Mouse (Mus musculus) megakaryocyte progenitor cell, adult 5-6 weeks (primary cell): ENCODE measurements around the gene Ginm1. TPM values are rescaled to one million over a fixed set of nuclear protein-coding genes. Genes with fewer than 3 reads are reported as not detected.
A peak's percentile ranks its signal among the peaks of the same experiment; 100 is the strongest.

Experiments used
- ATAC-seq: replicated peaks from 2 replicates; pipeline ENCODE4 v1.8.0; 2016; ENCODE audit warnings: mild to moderate bottlenecking, moderate TSS enrichment, inconsistent platforms; ENCODE audit not compliant: poor library complexity
- total RNA-seq, 2 experiments: library from RNA; stranded (forward) in 1 of 2; stranded (reverse) in 1 of 2; fragments of 157-497, 149-512 nt in 1 of 2; fragments of 200-1000 nt in 1 of 2; gene quantifications; 2 replicates each; pipeline versions ENCODE4 v1.2.3 to v1.2.4; 2015 to 2017

Ginm1 gene
- total RNA-seq (2015) (34.2 and 39.8 TPM in 2 replicates), total RNA-seq (2017) (35.7 and 48.8 TPM in 2 replicates)

DNA sequence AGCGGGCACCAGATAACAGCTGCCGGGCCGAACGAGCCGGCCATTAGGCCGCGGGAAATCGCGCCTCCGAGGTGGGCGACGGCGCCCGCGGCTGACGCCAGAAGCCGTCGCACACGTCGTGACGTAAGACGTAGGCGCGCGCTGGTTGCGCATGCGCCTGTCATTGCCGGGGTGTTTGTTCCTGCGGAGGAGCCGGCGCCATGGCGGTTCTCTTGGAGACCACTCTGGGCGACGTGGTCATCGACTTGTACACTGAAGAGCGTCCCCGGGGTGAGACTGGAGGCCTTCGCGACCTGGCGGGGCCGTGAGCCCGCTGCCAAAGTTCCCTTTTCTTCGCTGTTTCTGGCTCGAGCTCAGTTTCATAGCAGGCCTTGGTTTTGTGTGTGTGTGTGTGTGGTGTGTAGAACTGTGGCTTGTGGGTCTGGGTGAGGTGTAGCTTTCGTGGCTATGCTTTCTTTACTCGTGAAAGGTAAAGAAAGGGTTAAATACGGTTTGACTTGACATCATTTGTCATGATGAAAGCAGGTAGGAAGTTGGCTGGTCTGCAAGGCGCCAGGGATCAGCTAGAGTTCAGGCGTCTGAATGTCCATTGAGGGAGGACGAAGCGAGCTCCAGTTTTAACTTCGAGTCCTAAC, at the start of gene Ginm1, which contains the start of gene Ppil4:
Gene Ginm1, minus strand, starts transcription at position 74 of the 635 bp plus-strand sequence.
Gene Ppil4, plus strand, starts transcription at position 141 of the 635 bp plus-strand sequence.
- peak; percentile 99 for ATAC-seq

GRCm38 (mm10) chr10:7841571-7842080, 49.0 kb upstream of the Ginm1 start:
- peak; percentile 93 for ATAC-seq

DNA sequence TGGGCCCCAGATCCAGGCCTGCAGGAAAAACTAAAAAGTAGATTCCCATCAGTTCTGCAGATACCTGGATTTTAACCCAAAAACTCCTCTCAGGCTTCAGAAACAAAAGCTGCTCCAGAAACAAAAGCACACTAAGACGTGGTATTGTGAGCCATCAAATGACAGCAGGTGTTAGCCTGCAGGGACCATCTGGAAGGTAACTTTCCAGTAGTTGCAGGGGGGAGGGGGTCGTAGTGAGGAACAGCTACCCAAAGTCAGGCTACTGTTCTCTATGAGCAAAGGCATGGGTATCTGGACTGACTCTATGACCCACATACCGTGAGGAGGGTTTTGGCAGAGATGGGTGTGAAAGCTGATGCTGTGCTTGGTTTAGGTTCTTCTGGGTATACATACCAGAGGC, 48.2 kb upstream of the Ginm1 start:
- ATAC-seq: no peak

- ATAC-seq: no peak
Measured at GRCm38 (mm10) chr10:7840353-7840733, 47.7 kb upstream of the Ginm1 start.

DNA sequence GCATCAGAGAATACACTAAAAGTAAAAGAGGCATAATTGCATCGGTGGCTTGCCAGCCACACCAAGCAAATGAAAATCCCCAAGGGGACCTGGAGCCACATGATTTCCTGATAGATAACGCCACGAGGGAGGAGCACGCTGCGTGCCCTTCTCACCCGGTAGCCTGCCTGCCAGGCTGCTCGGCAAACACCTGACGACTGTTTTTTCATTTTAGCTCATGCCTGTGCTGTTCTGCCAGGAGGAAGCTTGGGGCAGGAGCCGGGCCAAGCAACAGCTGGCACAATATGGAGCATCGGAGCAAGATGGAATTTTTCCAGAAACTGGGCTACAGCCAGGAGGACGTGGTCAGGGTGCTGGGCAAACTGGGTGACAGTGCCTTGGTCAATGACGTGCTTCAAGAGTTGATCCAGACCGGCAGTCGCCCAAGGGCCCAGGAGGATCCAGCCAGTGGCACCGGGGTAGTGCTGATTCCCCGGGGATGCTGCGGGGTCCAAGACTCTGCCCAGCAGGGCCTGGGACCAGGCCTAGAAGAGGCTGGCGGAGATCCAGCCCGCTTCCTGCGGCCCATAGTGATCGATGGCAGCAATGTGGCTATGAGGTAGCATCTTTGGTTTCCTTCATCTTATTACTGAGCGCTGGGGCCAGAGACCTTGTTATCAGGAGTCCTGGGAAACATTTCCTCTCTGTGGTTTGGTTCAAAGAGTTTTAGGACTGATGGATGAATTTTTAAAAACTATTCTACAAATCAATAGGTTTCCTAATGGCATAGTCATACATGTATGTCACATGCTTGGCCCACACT, 47.1 kb upstream of the Ginm1 start:
- ATAC-seq: 0 out of 2 replicates have a peak, but pooled peaks have one; percentile 7

DNA sequence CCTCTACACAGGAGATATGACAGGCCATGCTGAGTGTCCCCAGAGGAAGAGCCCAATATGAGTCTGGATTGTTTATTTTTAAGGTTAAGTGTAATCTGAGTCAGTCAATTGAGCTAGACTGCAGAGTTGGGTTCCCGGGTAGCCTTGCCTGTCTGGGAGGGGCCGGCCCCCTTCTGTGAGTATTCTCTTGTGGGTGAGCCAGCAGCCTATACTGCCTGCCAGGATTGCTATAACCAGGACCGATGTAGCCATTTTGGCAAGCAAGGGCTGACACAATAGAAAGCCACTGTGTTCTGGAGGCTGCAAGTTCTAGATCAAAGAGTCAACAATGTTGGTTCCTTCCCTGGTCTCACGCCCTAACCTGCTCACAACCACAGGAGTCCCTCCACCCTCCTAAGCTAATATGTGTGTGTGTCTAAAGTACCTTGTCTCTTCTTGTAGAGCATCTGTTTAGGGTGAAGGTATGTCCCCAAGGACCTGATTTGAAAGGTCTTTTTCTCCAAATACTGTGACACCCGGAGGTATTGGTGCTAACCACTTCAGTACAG, 46.3 kb upstream of the Ginm1 start:
- ATAC-seq: no peak

DNA sequence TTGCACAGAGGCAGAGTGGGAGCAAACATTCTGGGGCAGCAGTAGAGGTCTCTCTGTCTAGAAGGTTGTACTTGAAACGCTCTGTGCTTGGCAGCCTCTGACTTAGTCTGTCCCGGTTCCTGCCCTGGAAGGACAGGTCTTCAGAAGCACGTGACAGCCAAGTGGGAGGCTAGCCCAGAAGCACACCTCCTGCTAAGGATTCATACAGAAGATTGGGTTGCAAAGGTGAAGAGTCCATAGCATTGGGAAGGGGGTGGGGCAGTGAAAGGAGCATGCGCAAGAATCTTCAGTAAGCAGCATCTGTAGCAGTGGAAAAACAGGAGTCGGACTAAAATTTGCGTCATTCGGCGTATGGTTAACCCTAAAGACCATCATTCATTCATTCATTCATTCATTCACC, 45.4 kb upstream of the Ginm1 start:
- no peak for ATAC-seq

- no peak for ATAC-seq
Measured at GRCm38 (mm10) chr10:7837446-7837845, 44.8 kb upstream of the Ginm1 start.

DNA sequence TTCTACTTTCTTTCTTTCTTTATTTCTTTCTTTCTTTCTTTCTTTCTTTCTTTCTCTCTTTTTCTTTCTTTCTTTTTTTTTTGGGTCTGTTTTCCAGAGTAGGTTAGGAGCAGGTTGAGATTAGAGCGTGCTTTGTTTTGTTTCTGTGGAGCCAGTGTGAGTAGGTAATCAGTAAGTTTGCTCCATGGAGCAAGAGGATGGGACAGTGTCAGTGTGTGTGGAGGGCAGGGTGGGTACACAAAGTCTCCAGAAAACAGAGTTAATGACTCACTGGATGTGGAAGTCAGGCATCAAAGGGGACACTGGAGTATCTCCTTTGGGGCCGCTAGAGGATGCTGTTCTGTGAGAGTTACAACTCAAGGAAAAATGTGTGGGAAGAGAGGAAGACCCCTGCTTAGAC, 44.3 kb upstream of the Ginm1 start:
- ATAC-seq: no peak

DNA sequence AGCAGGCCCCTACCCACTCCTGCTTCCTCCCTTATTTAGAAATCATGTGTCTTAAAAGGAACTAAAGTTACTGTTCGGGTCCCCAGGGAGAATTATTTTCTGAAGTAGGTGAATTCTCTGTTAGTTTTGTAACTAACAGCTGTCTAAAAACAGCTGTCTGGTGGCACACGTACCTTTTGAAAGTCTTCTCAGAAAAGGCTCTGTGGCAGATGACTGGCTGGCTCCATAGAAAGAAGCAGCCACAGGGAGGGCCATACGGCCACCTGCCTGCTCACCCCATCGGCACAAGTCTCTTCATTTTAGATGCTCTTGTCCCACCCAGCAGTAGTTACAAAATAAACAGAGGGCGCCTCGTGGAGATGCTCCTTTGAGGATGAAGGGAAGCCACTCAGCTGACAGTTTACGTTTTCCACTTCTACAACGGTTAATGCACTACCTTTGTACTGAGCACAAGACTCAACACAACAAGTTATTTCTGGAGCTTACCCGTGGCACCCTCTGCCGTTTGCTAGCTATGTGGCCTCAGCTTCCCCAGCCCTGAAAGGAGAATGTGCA, 42.1 kb upstream of the Ginm1 start:
- ATAC-seq: no peak

- peak; percentile 38 for ATAC-seq
Measured at GRCm38 (mm10) chr10:7833377-7834165, 40.9 kb upstream of the Ginm1 start.

- ATAC-seq: peak; percentile 58
Measured at GRCm38 (mm10) chr10:7832171-7832676, 39.6 kb upstream of the Ginm1 start, which contains the start of gene Zc3h12d. Zc3h12d (plus strand) TSS chr10:7832470.

- no peak for ATAC-seq
Measured at GRCm38 (mm10) chr10:7826106-7826505, 33.5 kb upstream of the Ginm1 start.

- 0 out of 2 replicates have a peak, but pooled peaks have one; percentile 29 for ATAC-seq
Measured at GRCm38 (mm10) chr10:7825281-7825665, 32.6 kb upstream of the Ginm1 start.

GRCm38 (mm10) chr10:7824663-7825280, 32.1 kb upstream of the Ginm1 start:
- no peak for ATAC-seq

- no peak for ATAC-seq
Measured at GRCm38 (mm10) chr10:7821981-7822380, 29.4 kb upstream of the Ginm1 start.

- ATAC-seq: no peak
Measured at GRCm38 (mm10) chr10:7820171-7820570, 27.5 kb upstream of the Ginm1 start.

GRCm38 (mm10) chr10:7819603-7820002, 27.0 kb upstream of the Ginm1 start:
- ATAC-seq: no peak

DNA sequence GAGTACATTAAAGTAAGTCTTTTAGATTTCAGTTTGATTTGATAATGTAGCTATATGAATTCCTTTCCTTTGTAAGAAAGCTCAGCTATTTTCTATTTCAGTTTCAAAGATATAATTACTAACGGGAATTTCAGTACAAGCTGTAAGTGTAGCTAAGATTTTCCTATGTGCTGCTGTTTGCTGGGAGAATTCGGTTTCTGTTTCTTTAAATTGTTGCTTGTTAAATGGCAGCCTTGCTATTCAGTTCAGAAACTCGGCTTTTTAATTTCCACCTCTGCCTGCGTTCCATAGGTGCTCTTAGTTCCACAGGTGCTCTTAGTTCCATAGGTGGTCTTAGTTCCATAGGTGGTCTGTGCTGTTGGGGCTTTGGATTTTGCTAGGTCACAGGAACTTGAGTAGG, 26.5 kb upstream of the Ginm1 start:
- ATAC-seq: no peak

GRCm38 (mm10) chr10:7818676-7819075, 26.1 kb upstream of the Ginm1 start:
- ATAC-seq: no peak
